Mouse (Mus musculus): ENCODE data around the gene Khdc4. TPM values are rescaled to one million over a fixed set of nuclear protein-coding genes. Genes with fewer than 3 reads are reported as not detected.

Khdc4 gene
- total and polyA plus RNA-seq, 3 experiments, result 47.4 to 71.0 TPM; not detected in 1

DNA sequence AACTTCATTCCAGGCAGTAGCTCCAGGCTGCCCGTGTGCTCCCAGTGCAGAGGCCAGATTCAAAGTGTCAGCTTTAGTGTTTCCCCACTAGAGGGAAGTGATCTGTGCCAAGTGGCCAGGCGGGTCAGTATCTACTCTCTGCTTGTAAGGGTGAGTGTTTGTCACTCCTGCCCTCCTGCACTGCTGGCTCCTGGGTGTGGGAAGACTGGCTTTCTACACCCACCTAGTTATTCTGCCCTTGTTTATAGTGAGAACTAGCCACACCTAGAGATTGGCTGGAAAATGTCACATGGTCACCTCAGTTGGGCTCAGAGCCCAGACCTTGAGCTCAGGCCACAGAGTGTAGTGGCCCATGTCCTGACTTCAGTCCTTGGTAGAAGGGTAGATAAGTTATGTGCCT lies 33.5 kb downstream of the Khdc4 start:
- no peak for DNase-seq (ENCODE audit: low read depth, low spot score)
- Histone ChIP-seq H3K9ac (ENCODE audit: control insufficient read depth, low read depth, low read length, poor library complexity, severe bottlenecking) (no peak overlapping the region), H3K36me3 (ENCODE audit: control insufficient read depth in 1 of 2, insufficient read depth in 2 of 2, low read length in 2 of 2) (peaks cover 6 to 20% of the 10 kb centered on the region in 2 experiments; a peak in 3 of 4 replicates), H3K4me3 (ENCODE audit: control insufficient read depth in 1 of 2, insufficient read depth in 1 of 2, low read depth in 2 of 2, low read length in 2 of 2) (no peak overlapping the region), H3K27me3 (ENCODE audit: control insufficient read depth in 1 of 2, insufficient read depth in 2 of 2, low read length in 2 of 2) (no peaks in the 10 kb centered on the region), H3K4me1 (ENCODE audit: control insufficient read depth in 1 of 2, insufficient read depth in 2 of 2, low read length in 2 of 2) (peaks cover 14 to 16% of the 10 kb centered on the region in 2 experiments), H3K9me3 (replicated peaks; ENCODE audit: insufficient read depth, low read length) (no peaks in the 10 kb centered on the region), H3K27ac (ENCODE audit: control insufficient read depth, low read depth, low read length) (0 out of 2 replicates have a peak overlapping the region, but pooled peaks have one; percentile 12), H3K79me2 (ENCODE audit: control insufficient read depth, insufficient read depth, low read length, poor library complexity) (peaks cover 8% of the 10 kb centered on the region; the same call in 1 of the 2 replicates)
- no peak for TF ChIP-seq UBTF (IDR thresholded peaks at IDR 0.05; ENCODE audit: borderline replicate concordance, insufficient read depth, low read depth, low read length)
- TF ChIP-seq ZKSCAN1 (IDR thresholded peaks at IDR 0.05; ENCODE audit: low read depth, low read length), result no peak
- no peak for TF ChIP-seq NELFE (IDR thresholded peaks at IDR 0.05; ENCODE audit: low read depth, low read length)
- peak; percentile 77; the same call in 1 of the 2 replicates for TF ChIP-seq USF1 (IDR thresholded peaks at IDR 0.05; ENCODE audit: low read depth, low read length)

DNA sequence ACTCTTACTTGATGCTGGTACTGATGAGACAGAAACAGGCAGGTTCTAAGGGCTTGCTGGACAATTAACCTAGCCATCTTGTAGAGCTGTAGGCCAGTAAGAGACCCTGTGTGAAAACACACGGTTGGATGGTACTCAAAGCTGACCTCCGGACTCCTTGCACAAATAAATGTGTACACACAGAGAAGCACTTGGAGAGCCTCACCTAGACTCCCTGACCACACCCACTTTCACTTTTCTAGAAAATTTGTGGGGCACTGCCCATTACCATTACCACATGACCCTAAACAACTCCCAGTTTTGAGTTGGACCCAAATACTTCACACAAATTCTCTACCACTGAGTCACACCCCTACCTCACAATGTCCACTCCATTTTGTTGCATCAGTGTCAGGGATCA lies 51.0 kb downstream of the Khdc4 start:
- no peak overlapping the region for H3K27ac ChIP-seq (ENCODE audit: control insufficient read depth, low read depth, low read length)
- no peak for DNase-seq (ENCODE audit: low read depth, low spot score)
- H3K9me3 ChIP-seq (replicated peaks; ENCODE audit: insufficient read depth, low read length), result no peaks in the 10 kb centered on the region
- H3K9ac ChIP-seq (ENCODE audit: control insufficient read depth, low read depth, low read length, poor library complexity, severe bottlenecking), result no peak overlapping the region
- H3K36me3 ChIP-seq (ENCODE audit: control insufficient read depth in 1 of 2, insufficient read depth in 2 of 2, low read length in 2 of 2), result no peaks in the 10 kb centered on the region
- H3K4me3 ChIP-seq (ENCODE audit: control insufficient read depth in 1 of 2, insufficient read depth in 1 of 2, low read depth in 2 of 2, low read length in 2 of 2), result no peak overlapping the region
- TF ChIP-seq CHD2 (IDR thresholded peaks at IDR 0.05; ENCODE audit: low read length), result no peak
- no peak for TF ChIP-seq CHD1 (IDR thresholded peaks at IDR 0.05; ENCODE audit: low read depth, low read length)
- H3K27me3 ChIP-seq (ENCODE audit: control insufficient read depth in 1 of 2, insufficient read depth in 2 of 2, low read length in 2 of 2), result no peaks in the 10 kb centered on the region
- H3K79me2 ChIP-seq (ENCODE audit: control insufficient read depth, insufficient read depth, low read length, poor library complexity), result no peaks in the 10 kb centered on the region
- H3K4me1 ChIP-seq (ENCODE audit: control insufficient read depth in 1 of 2, insufficient read depth in 2 of 2, low read length in 2 of 2), result no peaks in the 10 kb centered on the region

DNA sequence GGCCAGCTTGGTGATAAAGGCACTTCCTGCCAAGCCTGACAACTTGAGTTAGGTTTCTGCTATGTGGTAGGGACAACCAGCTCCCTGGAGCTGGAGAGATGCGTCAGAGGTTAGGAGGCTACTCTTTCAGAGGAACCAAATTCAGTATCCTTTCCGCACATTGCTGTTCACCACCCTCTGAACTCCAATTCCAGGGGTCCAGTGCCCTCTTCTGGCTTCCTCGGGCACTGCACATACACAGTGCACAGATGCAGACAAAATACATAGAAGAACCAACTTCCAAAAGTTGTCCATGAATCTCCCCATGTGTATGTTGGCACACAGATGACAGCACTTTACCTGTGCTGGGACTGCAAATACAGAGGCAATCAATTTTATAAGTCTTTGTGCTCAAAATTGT lies 53.0 kb downstream of the Khdc4 start:
- no peaks in the 10 kb centered on the region for H3K79me2 ChIP-seq (ENCODE audit: control insufficient read depth, insufficient read depth, low read length, poor library complexity)
- H3K36me3 ChIP-seq (ENCODE audit: control insufficient read depth in 1 of 2, insufficient read depth in 2 of 2, low read length in 2 of 2), result no peaks in the 10 kb centered on the region
- no peaks in the 10 kb centered on the region for H3K27me3 ChIP-seq (ENCODE audit: control insufficient read depth in 1 of 2, insufficient read depth in 2 of 2, low read length in 2 of 2)
- no peaks in the 10 kb centered on the region for H3K9me3 ChIP-seq (replicated peaks; ENCODE audit: insufficient read depth, low read length)
- H3K4me3 ChIP-seq (ENCODE audit: control insufficient read depth in 1 of 2, insufficient read depth in 1 of 2, low read depth in 2 of 2, low read length in 2 of 2), result no peak overlapping the region
- no peaks in the 10 kb centered on the region for H3K4me1 ChIP-seq (ENCODE audit: control insufficient read depth in 1 of 2, insufficient read depth in 2 of 2, low read length in 2 of 2)
- peak; percentile 87 for DNase-seq (ENCODE audit: low read depth, low spot score)
- no peak overlapping the region for H3K27ac ChIP-seq (ENCODE audit: control insufficient read depth, low read depth, low read length)
- no peak overlapping the region for H3K9ac ChIP-seq (ENCODE audit: control insufficient read depth, low read depth, low read length, poor library complexity, severe bottlenecking)
- TF ChIP-seq E2F4 (IDR thresholded peaks at IDR 0.05; ENCODE audit: borderline replicate concordance, low read depth, low read length), result no peak
- no peak for TF ChIP-seq KAT2A (conservative IDR thresholded peaks at IDR 0.05; ENCODE audit: low read depth, low read length)
- TF ChIP-seq CTCF (IDR thresholded peaks at IDR 0.05 in 2 of 3, conservative IDR thresholded peaks at IDR 0.05 in 1 of 3; ENCODE audit: control insufficient read depth in 1 of 3, insufficient read depth in 1 of 3, low read depth in 2 of 3, low read length in 3 of 3, poor library complexity in 1 of 3, severe bottlenecking in 1 of 3), result peak; percentile 86 to 97 (median 93)
- no peak for TF ChIP-seq GATA1 (IDR thresholded peaks at IDR 0.05; ENCODE audit: low read depth, low read length)
- TF ChIP-seq ZKSCAN1 (IDR thresholded peaks at IDR 0.05; ENCODE audit: low read depth, low read length), result no peak
- 0 out of 2 replicates have a peak, but pooled peaks have one; percentile 44 for TF ChIP-seq MYC (IDR thresholded peaks at IDR 0.05; ENCODE audit: low read depth, low read length)
- TF ChIP-seq GABPA (IDR thresholded peaks at IDR 0.05; ENCODE audit: low read depth, low read length), result no peak
- no peak for TF ChIP-seq TBP (IDR thresholded peaks at IDR 0.05; ENCODE audit: low read depth, low read length)
- no peak for TF ChIP-seq MYB (IDR thresholded peaks at IDR 0.05; ENCODE audit: low read depth, low read length)
- TF ChIP-seq MXI1 (IDR thresholded peaks at IDR 0.05; ENCODE audit: low read depth, low read length), result no peak
- 0 out of 2 replicates have a peak, but pooled peaks have one; percentile 42 for TF ChIP-seq MAZ (IDR thresholded peaks at IDR 0.05; ENCODE audit: low read depth, low read length)
- no peak for TF ChIP-seq MAFK (IDR thresholded peaks at IDR 0.05; ENCODE audit: borderline replicate concordance, low read depth, low read length)
- no peak for TF ChIP-seq JUND (IDR thresholded peaks at IDR 0.05; ENCODE audit: low read depth, low read length)
- TF ChIP-seq UBTF (IDR thresholded peaks at IDR 0.05; ENCODE audit: borderline replicate concordance, insufficient read depth, low read depth, low read length), result no peak
- no peak for TF ChIP-seq NRF1 (IDR thresholded peaks at IDR 0.05; ENCODE audit: insufficient read depth, low read depth, low read length, poor library complexity, severe bottlenecking)
- peak; percentile 89 for TF ChIP-seq RAD21 (IDR thresholded peaks at IDR 0.05; ENCODE audit: low read depth, low read length)
- TF ChIP-seq TCF12 (IDR thresholded peaks at IDR 0.05; ENCODE audit: low read depth, low read length), result no peak
- peak; percentile 32; the same call in 1 of the 2 replicates for TF ChIP-seq ZNF384 (IDR thresholded peaks at IDR 0.05; ENCODE audit: low read depth, low read length)
- no peak for TF ChIP-seq ETS1 (IDR thresholded peaks at IDR 0.05; ENCODE audit: low read depth, low read length)
- TF ChIP-seq TAL1 (IDR thresholded peaks at IDR 0.05; ENCODE audit: low read length), result no peak
- no peak for TF ChIP-seq SIN3A (IDR thresholded peaks at IDR 0.05; ENCODE audit: low read length)
- no peak for TF ChIP-seq MEF2A (IDR thresholded peaks at IDR 0.05; ENCODE audit: extremely low read depth, insufficient replicate concordance, low read depth, low read length, poor library complexity, severe bottlenecking)

Measured in MEL (cell line).